Mouse (Mus musculus) frontal cortex, adult 2 months (tissue): Measurements from ENCODE around the gene Gm47955. TPM values are rescaled to one million over a fixed set of nuclear protein-coding genes. Genes with fewer than 3 reads are reported as not detected.
"Not testable (repeated sequence)": the region's sequence is repeated elsewhere in the genome, so short reads cannot be mapped to it uniquely, and the experiment has no call there.

Experiments used
- DNase-seq, 2 experiments: peaks; one replicate each; pipeline ENCODE4 v3.0.0; 2022; ENCODE audit warnings: low spot score in 1 of 2; ENCODE audit errors: extremely low spot score in 1 of 2
- polyA plus RNA-seq: library from polyadenylated mRNA; depleted of rRNA; stranded (reverse); fragments of >200 nt; gene quantifications from 2 replicates; pipeline ENCODE4 v1.2.3, GENCODE M21; 2012; rRNA removed

The Gm47955 gene
- not detected in 2 replicates for polyA plus RNA-seq

DNA sequence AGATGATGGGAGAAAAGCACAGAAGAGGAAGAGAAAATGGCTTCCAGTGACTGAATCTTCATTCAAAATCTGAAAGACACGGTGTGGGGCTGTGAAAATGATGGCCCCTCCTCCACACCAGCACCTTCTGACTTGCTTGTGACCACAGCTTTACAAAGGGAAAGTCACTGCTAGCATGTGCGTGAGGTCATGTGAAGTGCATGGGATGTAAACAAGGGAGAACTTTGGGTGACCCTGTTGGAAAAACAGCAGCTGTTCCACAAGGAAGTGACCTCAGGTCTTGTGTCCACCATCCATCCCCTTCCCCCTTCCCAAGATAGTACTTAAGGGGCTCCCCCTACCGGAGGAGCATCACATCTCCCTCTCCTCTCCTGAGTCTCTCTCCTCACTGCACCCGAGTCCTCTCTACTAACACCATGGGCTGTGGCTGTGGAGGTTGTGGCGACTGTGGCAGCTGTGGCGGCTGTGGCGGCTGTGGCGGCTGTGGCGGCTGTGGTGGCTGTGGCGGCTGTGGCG lies at the start of gene Gm47955:
Gene Gm47955 (plus strand): TSS at position 417 of the 516 bp plus-strand sequence.
- no peak for DNase-seq

DNA sequence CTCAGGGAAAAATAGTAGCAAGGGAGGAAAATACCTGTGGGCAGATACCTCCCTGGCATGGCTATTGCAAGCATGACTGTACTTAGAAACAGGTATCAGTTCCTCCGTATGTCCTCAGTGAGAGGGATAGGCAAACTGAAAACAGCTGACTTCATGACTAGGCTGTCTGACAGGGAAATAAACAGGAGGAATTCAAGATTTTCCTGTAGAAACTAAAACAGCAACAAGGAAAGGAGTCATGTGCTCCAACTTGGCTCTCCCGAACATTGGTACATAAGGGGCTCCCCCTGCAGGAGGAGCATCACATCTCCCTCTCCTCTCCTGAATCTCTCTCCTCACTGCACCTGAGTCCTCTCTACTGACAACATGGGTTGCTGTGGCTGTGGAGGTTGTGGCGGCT lies 47.1 kb upstream of the Gm47955 start, which contains the start of gene A030005L19Rik:
Gene A030005L19Rik (plus strand): TSS at position 301 of the 400 bp plus-strand sequence.
- DNase-seq, result no peak

DNA sequence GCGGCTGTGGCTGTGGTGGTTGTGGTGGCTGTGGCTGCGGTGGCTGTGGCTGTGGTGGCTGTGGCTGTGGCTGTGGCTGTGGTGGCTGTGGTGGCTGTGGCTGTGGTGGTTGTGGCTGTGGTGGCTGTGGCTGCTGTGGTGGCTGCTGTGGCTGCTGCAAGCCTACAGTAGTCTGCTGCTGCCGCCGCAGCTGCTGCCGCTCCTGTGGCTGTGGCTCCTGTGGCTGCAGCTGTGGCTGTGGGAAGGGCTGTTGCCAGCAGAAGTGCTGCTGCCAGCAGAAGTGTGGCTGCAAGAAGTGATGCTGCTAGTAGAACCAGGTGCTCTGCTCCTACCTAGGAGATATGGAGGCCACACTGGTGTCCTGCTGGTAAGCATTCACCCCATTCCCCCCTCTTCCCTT lies 46.7 kb upstream of the Gm47955 start:
- DNase-seq, result not testable (repeated sequence)

DNA sequence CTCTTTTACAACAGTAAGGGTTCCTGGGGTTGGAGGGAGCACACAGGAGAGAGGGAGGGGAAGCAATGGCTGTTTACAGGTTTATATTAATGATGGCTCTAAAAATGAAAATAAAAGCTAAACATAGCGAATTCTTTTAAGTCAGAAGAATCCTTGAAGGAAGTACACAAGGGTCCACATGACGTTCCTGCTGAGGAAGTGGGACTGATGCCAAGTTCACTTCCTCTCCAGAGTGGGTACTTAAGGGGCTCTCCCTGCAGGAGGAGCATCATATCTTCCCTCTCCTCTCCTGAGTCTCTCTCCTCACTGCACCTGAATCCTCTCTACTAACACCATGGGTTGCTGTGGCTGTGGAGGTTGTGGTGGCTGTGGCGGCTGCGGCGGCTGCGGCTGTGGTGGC lies 35.4 kb upstream of the Gm47955 start, which contains the start of gene A030014E15Rik:
Gene A030014E15Rik (plus strand): TSS at position 268 of the 400 bp plus-strand sequence.
- no peak for DNase-seq

DNA sequence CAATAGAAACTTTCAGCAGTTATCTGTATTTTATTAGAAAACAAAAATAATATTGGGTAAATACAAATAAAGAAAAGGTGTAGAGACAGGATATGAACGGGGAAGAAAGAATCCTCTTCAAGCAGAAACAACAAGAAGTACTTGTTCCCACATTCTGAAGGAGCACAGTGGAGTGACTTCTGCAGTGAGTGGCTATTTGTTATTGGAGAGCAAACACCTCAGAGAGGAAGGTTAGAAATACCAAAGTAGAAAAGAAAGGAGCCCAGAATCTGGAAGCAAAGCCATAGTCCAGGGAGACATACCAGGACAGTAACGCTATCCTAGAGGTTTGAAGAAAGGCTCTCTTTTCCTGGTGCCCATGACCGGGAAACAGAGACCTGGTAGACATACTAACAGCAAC lies 29.5 kb upstream of the Gm47955 start:
- DNase-seq, result not testable (repeated sequence)

DNA sequence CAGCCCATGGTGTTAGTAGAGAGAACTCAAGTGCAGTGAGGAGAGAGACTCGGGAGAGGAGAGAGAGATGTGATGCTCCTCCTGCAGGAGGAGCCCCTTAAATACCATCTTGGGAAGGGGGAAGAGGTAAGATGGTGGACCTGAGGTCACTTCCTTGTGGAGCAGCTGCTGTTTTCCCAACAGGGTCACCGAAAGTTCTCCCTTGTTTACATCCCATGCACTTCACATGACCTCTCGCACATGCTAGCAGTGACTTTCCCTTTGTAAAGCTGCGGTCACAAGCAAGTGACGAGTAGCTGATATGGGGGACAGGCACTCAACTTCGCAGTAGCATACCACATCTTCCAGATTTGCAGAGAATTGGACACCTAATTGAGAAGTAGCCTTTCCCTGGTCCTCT lies 28.8 kb upstream of the Gm47955 start, which contains the start of gene Gm6217:
Gene Gm6217 (minus strand): TSS at position 74 of the 400 bp plus-strand sequence.
- not testable (repeated sequence) for DNase-seq

DNA sequence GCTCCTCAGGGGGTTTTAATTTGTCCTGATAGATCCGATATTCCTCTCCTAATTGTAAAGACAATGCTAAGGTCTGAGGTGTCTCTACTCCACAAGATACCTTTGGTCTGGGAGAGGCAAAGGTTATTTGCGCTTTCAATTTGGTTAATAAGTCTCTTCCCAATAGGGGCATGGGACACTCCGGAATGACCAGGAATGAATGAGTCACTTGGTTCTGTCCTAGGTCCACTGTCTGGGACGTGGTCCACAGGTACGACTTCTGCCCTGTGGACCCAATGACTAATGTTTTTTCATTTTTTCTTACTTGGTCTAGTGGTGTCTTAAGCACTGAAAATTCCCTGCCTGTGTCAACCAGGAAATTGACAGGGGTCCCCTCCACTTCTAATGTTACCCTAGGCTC lies 21.4 kb upstream of the Gm47955 start:
- DNase-seq, result no peak

DNA sequence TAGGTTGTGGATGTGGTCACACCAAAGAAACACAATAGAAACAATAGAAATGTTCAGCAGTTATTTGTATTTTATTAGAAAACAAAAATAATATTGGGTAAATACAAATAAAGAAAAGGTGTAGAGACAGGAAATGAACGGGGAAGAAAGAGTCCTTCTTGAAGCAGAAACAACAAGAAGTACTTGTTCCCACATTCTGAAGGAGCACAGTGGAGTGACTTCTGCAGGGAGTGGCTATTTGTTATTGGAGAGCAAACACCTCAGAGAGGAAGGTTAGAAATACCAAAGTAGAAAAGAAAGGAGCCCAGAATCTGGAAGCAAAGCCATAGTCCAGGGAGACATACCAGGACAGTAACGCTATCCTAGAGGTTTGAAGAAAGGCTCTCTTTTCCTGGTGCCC lies 17.6 kb upstream of the Gm47955 start:
- DNase-seq, result not testable (repeated sequence)

DNA sequence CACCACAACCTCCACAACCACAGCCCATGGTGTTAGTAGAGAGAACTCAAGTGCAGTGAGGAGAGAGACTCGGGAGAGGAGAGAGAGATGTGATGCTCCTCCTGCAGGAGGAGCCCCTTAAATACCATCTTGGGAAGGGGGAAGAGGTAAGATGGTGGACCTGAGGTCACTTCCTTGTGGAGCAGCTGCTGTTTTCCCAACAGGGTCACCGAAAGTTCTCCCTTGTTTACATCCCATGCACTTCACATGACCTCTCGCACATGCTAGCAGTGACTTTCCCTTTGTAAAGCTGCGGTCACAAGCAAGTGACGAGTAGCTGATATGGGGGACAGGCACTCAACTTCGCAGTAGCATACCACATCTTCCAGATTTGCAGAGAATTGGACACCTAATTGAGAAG lies 16.8 kb upstream of the Gm47955 start, which contains the start of gene A030003K21Rik:
Gene A030003K21Rik (minus strand): TSS at position 94 of the 400 bp plus-strand sequence.
- DNase-seq, result not testable (repeated sequence)

DNA sequence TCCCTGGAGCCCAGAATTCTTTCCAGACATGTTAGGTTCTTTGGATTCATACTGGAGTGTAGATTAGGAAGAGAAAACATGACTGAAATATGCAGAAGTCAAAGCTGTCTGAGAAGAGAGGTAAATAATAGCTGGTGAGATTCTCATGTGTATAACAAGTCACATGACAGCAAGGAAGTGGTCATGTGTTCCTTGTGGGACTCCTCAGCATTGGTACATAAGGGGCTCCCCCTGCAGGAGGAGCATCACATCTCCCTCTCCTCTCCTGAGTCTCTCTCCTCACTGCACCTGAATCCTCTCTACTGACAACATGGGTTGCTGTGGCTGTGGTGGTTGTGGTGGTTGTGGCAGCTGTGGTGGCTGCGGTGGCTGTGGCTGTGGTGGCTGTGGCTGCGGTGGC lies 14.1 kb upstream of the Gm47955 start:
- not testable (repeated sequence) for DNase-seq

DNA sequence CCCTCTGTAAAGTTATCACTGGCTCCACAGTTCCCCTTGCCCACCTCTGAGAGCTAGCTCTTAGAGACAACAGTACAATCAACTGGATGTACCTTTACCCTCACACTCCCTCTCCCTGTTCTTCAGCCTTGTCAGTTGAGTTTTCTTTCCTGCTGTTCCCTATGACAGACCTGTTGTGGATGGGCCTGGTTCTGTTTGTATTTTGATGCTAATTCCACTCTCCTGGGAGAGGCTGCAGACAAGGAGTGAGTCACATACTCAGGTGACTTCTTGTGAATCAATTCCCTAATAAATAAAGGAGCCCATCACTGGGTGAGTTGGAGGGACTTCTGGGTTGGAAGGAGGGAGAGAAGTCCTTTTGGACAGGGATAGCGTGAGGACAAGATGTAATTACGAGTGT lies 11.5 kb upstream of the Gm47955 start:
- DNase-seq, result no peak

DNA sequence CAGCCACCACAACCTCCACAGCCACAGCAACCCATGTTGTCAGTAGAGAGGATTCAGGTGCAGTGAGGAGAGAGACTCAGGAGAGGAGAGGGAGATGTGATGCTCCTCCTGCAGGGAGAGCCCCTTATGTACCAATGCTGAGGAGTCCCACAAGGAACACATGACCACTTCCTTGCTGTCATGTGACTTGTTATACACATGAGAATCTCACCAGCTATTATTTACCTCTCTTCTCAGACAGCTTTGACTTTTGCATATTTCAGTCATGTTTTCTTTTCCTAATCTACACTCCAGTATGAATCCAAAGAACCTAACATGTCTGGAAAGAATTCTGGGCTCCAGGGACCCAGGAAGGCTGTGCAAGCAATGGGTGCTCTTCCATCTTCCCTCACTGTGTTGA lies 4.2 kb upstream of the Gm47955 start, which contains the start of gene Gm7544:
Gene Gm7544 (minus strand): TSS at position 101 of the 400 bp plus-strand sequence.
- not testable (repeated sequence) for DNase-seq

DNA sequence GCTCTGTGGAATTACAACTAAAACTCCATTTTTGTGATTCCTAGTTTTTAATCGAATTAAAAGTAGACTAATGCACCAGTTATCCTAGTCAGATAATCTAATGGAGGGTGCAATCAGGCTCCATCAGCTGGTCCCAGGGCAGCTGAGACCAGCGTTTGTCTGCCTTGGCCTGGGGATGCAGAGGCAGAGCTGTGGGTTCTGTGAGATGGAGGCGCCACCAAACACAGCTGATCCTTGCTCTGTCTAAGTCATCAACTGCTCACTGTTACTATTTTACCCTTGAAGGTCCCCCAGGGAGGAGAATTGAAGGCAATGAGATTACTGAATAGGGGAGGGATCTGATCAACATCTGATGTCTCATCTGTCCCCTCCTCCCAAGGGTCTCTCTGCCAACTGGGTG lies 6.3 kb downstream of the Gm47955 start:
- DNase-seq, result no peak

DNA sequence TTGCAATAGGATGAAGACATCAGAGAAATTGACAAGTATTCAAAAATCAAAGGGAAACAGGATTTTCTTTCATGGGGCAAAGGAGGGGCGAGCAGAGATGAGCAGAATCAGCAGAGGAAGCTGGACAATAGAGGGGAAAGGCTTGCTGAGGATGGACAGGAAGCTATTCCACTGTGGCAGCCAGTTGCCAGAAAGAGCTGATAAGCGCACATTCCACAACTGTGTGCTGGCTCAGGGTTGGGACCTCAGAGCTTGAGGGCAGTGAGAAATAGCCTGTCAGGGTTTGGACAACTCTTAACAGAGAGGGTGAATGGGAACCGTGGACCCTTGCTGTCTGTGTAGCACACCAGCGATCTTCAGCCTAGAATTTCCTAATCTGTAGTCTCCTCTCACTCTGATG lies 12.0 kb downstream of the Gm47955 start:
- DNase-seq, result no peak

DNA sequence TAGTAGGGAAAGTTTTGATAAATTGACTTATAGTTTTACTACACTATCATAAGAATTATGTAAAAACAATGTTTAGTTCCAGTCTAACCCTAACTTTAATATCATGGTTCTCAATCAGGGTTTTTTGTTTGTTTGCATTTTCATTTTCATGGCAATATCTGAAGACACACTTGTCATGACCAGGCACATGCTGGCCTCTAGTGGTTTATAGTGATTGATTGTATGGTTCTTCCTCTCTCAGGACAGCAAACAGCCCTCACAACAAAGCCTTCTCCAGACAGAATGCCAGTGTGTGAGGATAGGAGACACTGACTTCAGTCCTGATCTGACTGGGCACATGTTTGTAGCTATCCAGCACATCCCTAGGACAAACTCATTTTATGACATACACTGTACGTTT lies 13.2 kb downstream of the Gm47955 start:
- peak in 1 of 2 experiments; percentile 4 for DNase-seq

DNA sequence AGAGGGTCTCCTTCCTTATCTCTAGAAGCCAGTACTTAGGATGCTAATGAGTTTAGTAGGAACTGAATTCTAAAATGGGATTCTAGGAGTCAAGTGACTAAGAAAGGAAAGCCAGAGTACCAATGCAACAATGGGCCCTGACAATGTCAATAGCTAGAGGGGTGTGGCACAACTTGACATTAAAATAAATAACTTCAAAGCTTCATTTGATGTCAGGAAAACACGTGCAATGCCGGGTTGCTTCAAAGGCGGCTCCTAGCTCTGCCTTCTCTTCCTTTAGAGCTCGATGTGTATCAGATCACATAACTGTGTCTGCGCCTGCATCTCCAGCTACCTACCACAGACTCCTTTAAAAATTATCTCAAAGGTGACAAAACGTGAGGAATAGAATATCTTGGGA lies 13.8 kb downstream of the Gm47955 start:
- DNase-seq, result no peak

DNA sequence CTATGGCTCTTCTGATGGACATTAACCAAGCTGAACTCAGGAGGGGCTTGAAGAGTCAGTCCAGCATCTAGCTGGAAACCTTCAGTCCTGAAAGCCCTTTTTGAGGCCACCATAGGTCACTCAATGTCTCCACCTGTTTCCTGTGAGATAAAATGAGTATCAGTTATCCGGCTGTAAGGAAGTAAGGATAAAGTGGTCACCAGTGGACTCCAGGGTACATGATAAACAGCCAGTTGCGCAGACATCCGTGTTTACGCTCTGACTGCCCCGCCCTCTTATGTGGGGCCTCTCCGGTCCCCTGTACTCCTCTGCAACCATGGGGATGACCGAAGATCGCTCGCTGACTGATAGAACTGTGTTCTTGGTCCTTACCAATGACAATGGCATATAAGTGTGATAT lies 14.3 kb downstream of the Gm47955 start:
- no peak for DNase-seq

DNA sequence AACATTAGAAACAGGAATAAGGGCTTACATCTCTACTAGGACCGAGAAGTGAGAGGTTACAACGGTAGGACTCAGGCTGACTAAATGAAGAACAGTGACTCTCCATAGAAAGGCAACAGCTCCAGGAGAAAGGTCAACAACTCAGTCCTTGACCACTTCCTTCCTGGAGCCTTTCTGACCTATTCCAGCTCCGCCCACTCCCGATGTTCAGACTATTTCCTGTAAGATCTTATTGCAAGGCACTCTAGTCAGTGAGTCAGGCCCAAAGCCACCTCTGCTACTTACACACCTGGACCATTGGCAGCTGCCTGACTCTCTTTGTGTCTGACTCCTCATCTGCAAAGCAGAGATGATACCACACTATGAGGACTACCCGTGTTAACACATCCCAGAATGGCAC lies 15.7 kb downstream of the Gm47955 start:
- DNase-seq, result no peak

DNA sequence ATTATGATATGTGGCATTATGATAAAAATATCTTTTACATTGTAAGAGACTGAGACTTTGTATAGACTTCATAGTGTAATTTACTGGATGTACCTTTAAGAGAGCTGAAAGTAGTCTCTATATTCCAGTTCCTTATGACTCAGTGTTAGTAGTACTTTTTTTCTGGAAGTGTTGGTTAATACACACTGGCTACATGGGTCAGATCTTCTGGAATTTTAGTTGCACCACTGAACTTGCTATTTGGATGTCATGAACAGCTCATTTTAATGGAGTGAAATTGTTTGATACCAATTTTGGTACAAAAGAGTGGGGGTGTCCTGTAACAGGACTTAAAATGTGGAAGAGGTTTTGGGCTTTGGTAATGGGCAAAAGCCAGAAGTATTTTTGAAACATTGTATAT lies 17.8 kb downstream of the Gm47955 start:
- DNase-seq, result no peak

DNA sequence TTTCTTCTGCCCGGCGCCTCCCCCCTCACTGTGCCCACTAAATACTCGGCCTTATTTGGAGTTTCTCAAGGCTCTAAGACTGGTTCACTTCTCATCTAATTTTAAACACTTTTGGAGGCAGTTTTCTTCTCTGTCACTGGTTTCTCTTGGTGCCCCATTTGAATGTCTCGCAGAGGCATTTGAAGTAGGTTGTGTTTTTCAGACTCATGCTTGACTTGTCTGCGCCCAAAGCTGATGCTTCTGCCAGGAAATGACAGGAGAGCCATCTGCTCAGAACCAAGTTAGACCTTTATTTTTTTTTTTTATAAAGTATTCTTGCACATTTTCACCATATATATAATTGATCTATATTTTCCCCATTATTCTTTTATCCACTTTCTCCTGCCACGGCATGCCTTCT lies 26.7 kb downstream of the Gm47955 start:
- DNase-seq, result peak in 1 of 2 experiments; percentile 27

DNA sequence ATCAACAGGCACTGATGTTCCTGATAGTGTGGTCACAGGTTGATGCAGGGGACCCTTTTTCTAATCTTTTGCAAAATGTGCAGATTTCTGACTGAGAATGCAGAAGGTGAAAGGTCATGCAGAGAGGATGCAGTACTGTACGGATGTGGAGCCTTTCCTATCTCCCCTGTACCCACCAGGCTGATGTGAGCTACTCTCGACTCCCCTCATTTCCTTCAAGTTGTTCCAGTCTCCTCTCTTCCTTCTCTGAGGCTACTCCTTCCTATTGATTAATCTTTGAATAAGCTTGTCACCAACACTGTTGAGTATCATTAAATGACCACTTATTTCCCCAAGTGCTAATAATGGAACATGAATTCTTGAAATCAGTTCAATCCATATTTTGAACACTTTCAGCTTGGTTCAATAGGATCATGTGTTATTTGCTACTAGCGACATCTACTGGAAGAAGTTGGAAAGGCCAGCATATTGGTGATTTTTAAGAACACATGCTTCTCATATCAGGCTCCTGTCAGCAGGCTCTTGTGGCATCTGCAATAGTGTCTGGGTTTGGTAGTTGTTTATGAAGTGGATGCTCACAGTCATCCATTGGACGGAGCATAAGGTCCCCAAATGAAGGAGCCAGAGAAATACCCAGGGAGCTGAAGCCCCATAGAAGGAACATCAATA lies 27.6 kb downstream of the Gm47955 start:
- peak; percentile 44 to 92 for DNase-seq

DNA sequence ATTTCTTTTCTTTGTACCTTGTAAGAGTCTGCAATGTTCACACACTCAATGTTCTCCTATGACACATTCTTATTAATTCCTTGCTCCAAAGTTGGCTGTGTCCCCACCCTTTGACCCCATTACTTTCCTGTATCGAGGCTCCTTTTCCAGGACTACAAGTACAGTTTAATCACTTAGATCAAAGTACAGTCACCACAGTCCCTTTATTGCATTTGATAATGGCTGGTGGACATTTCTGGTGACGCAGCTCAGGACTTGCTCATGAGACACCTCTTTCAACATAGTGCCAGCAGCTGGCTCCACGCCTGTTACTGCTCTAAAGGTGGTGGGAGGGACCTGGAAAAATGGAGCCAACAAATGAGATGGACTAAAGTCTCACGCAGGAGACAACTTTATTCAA lies 31.0 kb downstream of the Gm47955 start:
- no peak for DNase-seq
